Mouse (Mus musculus): ENCODE results near the gene 0610040J01Rik.
A peak's percentile ranks its signal among the peaks of the same experiment; 100 is the strongest.

Gene 0610040J01Rik

GRCm38 (mm10) chr5:63811819-63812508 lies at the start of gene 0610040J01Rik:
0610040J01Rik (plus strand) TSS chr5:63812363.
- DNase-seq (ENCODE audit: low spot score): peak; percentile 26

- DNase-seq (ENCODE audit: low spot score): no peak
Observed at GRCm38 (mm10) chr5:63765886-63766285, 46.3 kb upstream of the 0610040J01Rik start.

GRCm38 (mm10) chr5:63766715-63767114 lies 45.4 kb upstream of the 0610040J01Rik start:
- no peak for DNase-seq (ENCODE audit: low spot score)

GRCm38 (mm10) chr5:63767464-63767863 lies 44.7 kb upstream of the 0610040J01Rik start:
- no peak for DNase-seq (ENCODE audit: low spot score)

GRCm38 (mm10) chr5:63768220-63768619 lies 43.9 kb upstream of the 0610040J01Rik start:
- no peak for DNase-seq (ENCODE audit: low spot score)

- no peak for DNase-seq (ENCODE audit: low spot score)
Observed at GRCm38 (mm10) chr5:63772971-63773370, 39.2 kb upstream of the 0610040J01Rik start.

DNA sequence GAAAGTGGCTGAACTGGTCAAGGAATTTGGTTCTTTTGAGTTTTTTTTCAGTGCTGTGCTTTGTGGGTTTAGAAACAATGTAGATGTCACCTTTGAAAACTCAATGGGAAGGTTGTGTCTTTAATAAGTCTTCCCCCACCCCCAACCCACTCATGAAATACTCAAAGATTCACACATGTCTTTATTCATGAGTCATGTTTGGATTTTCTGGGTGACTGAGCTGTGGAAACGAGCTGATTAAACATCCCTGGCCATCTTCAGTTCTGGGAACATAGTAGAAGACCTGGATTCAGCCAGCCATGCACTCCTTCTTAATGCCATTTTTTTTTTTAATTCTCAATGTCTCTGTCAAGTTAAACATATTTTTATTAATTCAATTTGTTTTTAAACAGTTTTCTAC lies 38.6 kb upstream of the 0610040J01Rik start:
- DNase-seq (ENCODE audit: low spot score): no peak

GRCm38 (mm10) chr5:63788156-63788826 lies 23.9 kb upstream of the 0610040J01Rik start:
- DNase-seq (ENCODE audit: low spot score): no peak

- DNase-seq (ENCODE audit: low spot score): no peak
Observed at GRCm38 (mm10) chr5:63812509-63812865, 324 bp downstream of the 0610040J01Rik start.

DNA sequence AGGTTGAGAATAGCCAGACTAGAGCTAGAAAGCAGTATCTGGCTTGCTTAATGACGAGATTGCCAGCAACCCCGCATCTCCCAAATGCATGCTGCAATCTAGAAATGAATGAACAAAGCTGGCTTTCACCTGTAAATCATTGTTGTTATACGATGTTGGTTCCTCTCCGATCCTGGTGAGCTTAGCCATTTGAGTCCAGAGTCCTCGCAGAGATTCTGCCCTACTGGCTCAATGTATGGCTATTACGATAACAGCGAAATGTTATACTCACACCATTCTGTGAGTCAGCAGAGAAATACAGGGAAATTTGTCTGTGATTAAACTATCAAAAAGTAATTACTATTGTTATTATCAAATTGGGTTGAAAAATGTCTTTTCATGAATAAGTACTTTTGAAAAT lies 4.5 kb downstream of the 0610040J01Rik start:
- DNase-seq (ENCODE audit: low spot score): no peak

DNA sequence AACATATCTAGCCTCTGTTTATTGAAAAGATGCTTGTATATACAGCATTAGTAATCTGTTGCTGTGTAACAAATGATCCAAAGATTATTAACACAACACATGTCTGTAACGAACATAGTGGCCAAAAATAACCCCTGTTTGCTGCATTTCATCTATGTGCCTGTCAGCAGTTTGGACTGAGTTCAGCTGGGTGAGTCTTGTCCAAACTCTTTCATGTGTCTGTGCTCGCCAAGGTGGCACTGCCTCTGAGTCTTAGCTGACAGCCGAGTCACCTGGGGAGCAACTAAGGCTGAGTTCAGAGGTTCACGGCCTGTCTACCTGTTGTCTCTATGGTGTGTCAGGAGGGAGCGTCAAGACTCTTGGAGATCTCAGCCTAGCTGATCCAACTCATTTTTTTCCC lies 5.1 kb downstream of the 0610040J01Rik start:
- DNase-seq (ENCODE audit: low spot score): no peak

- DNase-seq (ENCODE audit: low spot score): no peak
Observed at GRCm38 (mm10) chr5:63818975-63819374, 6.8 kb downstream of the 0610040J01Rik start.

DNA sequence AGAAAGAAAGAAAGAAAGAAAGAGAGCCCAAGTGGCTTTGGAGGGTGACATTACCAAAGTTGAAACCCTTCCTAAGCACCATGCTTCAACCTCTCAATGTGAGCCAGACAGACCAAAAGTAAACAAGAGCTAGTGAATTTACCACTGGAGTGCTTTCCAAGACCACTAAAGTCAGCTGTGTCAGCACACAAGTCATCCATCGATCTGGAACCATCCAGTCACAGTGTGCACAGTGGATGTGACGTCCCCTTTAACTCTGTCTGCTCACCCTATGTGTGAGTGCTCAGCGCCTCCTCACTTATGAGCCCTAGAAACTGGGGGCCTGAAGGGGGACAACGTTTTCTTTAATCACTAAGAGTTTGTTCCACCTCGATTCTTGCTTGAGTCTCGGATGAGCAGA lies 7.4 kb downstream of the 0610040J01Rik start:
- DNase-seq (ENCODE audit: low spot score): no peak

DNA sequence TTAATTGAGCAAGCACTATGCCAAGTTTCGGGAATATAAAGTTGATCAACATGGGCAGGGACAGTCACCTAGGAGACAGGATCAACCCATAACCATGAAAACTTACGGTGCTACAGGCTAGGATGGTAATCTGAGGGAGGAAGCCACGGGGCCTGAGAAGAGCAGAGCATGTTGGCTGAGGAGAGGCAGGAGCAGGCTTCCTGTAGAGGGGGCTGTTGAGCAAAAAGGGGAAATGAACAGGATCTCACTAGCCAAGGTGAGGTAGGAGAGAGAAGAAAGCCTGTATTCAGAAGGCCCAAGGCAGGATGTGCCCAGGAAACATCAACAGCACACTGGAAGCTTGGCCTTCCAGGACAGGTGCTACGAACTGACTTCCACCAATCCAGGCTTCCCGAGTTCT lies 9.0 kb downstream of the 0610040J01Rik start:
- DNase-seq (ENCODE audit: low spot score): no peak

GRCm38 (mm10) chr5:63821860-63822259 lies 9.7 kb downstream of the 0610040J01Rik start:
- no peak for DNase-seq (ENCODE audit: low spot score)

DNA sequence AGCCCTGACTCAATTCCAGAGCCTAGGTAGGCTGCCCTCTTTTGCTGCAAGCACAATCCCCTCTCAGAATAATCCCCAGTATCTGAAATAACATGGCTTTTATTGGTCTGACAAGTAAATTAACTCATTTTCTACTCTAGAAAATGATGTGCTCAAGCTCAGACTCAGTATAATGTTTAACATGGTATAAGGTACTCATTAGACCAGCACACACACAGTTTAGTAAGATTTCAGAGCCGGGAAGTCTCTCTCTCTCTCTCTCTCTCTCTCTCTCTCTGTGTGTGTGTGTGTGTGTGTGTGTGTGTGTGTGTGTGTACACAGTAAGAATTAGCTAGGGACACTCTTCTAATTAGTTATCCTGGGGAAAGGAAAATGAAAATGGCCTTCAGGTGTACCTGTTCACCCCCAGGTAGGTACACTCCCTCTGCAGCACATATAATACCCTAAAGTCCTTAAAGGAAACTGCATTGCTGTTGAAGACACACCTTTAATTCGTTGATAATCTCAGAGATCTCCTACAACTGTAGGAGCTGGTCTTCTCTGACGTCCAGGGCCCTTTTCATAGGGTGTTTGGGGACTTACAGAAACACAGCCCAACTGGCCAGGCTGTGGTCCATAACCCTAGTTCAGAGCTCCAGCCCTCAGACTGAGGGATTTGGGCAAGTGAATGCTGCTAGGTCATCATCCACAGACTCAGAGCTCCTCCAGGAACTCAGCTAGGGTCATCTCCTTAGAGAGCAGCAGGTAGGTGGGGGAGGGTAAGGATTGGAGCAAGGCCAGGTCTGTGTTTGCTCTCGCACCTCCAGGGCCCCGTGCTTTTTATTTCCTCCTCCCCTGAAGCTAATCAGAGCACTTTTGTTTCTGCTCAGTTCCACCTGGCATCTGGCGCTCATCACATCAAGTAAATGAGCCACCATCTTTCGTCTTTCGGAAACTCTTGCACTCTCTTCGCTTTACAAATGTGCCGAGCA lies 11.5 kb downstream of the 0610040J01Rik start:
- no peak for DNase-seq (ENCODE audit: low spot score)

GRCm38 (mm10) chr5:63824599-63825350 lies 12.6 kb downstream of the 0610040J01Rik start:
- no peak for DNase-seq (ENCODE audit: low spot score)

- DNase-seq (ENCODE audit: low spot score): no peak
Observed at GRCm38 (mm10) chr5:63825881-63826280, 13.7 kb downstream of the 0610040J01Rik start.

DNA sequence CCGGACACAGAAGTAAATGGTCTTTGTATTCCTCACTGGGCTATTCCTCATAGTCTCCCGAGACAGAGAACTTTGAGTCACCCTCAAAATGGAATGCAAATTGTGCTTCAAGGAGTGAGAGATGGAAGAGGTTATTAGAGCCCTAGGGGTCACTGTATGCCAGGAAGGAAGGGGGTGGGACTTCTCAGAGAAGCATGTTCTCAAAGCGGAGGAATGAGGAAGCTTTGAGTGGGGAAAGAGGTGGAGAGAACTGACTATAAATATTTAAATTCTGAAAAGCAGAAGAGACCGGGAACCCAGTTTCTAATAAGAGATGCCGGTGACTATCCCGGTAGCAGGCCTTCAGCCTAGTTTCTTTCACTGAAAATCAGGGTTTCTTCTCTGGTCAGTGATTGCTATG lies 14.8 kb downstream of the 0610040J01Rik start:
- DNase-seq (ENCODE audit: low spot score): no peak

- no peak for DNase-seq (ENCODE audit: low spot score)
Observed at GRCm38 (mm10) chr5:63827415-63828053, 15.4 kb downstream of the 0610040J01Rik start.
